Mouse (Mus musculus) CH12.LX (cell line): ENCODE measurements around the gene Ccdc65.

Experiments
- CTCF ChIP-seq, 2 experiments: IDR thresholded peaks in 1 of 2; conservative IDR thresholded peaks in 1 of 2; 2 replicates each; pipeline ENCODE4 v1.5.1; 2011 to 2012; ENCODE audit warnings: low read depth in 2 of 2, low read length in 2 of 2, improper control_type of control experiment in 1 of 2, inconsistent platforms in 1 of 2, mild to moderate bottlenecking in 1 of 2, moderate library complexity in 1 of 2
- E2F4 ChIP-seq: IDR thresholded peaks from 2 replicates; pipeline ENCODE4 v1.6.1; 2011; ENCODE audit warnings: low read depth, low read length, improper control_type of control experiment; ENCODE audit not compliant: insufficient replicate concordance
- EP300 ChIP-seq: IDR thresholded peaks from 2 replicates; pipeline ENCODE4 v1.6.1; 2011; ENCODE audit warnings: low read length, improper control_type of control experiment
- MAX ChIP-seq: IDR thresholded peaks from 2 replicates; pipeline ENCODE4 v1.6.1; 2011; ENCODE audit warnings: low read length, improper control_type of control experiment

GRCm38 (mm10) chr15:98704312-98704711 lies 3.7 kb upstream of the Ccdc65 start:
- TF ChIP-seq EP300 (no peak), E2F4 (no peak), MAX (no peak), CTCF (conservative IDR thresholded peaks at IDR 0.05 in 1 of 2, IDR thresholded peaks at IDR 0.05 in 1 of 2; ENCODE audit: low read depth in 2 of 2, low read length in 2 of 2) (no peak)
